Mouse (Mus musculus) embryonic facial prominence, embryonic 11.5 days (tissue): ENCODE measurements at regions not wholly inside any gene's neighbourhood (a gene's known extent, or its start where the extent isn't known, plus 50 kb on each side); places are given as distances from the start of the nearest gene placed in this dataset.

Source experiments
- ATAC-seq: fragments of 200-750 bp; cut with Nextera tagmentation; replicated peaks from 2 replicates; pipeline ENCODE4 v1.8.0; 2017; ENCODE audit warnings: low read depth; ENCODE audit not compliant: insufficient number of reproducible peaks, low FRiP score, low TSS enrichment
- DNase-seq: peaks from one replicate; pipeline ENCODE4 v3.0.0-alpha.2; 2015; ENCODE audit warnings: low spot score
- H3K27ac ChIP-seq: fragments of 300-500 bp; sonication (generic); replicated peaks from 2 replicates; pipeline ENCODE4 v1.5.1; 2014; ENCODE audit warnings: mild to moderate bottlenecking, low read depth, low read length, control low read depth
- H3K27me3 ChIP-seq: fragments of 300-500 bp; sonication (generic); 2 replicates; pipeline ENCODE4 v1.6.1; 2014; ENCODE audit warnings: mild to moderate bottlenecking, low read length, moderate library complexity, mixed read lengths; ENCODE audit not compliant: control insufficient read depth, insufficient read depth
- H3K36me3 ChIP-seq: fragments of 300-500 bp; sonication (generic); replicated peaks from 2 replicates; pipeline ENCODE4 v1.6.1; 2014; ENCODE audit warnings: low read depth, mild to moderate bottlenecking, low read length, moderate library complexity, mixed read lengths; ENCODE audit not compliant: control insufficient read depth, insufficient read depth
- H3K4me1 ChIP-seq: fragments of 300-500 bp; sonication (generic); 2 replicates; pipeline ENCODE4 v1.6.1; 2014; ENCODE audit warnings: low read length, mixed read lengths; ENCODE audit not compliant: control insufficient read depth, insufficient read depth
- H3K4me2 ChIP-seq: fragments of 300-500 bp; sonication (generic); 2 replicates; pipeline ENCODE4 v1.6.1; 2014; ENCODE audit warnings: low read depth, mild to moderate bottlenecking, control low read depth, low read length, moderate library complexity
- H3K4me3 ChIP-seq: fragments of 300-500 bp; sonication (generic); 2 replicates; pipeline ENCODE4 v1.5.1; 2014; ENCODE audit warnings: low read depth, low read length, control low read depth
- H3K9ac ChIP-seq: fragments of 300-500 bp; sonication (generic); replicated peaks from 2 replicates; pipeline ENCODE4 v1.6.1; 2014; ENCODE audit warnings: mild to moderate bottlenecking, control low read depth, low read length
- H3K9me3 ChIP-seq: fragments of 300-500 bp; sonication (generic); replicated peaks from 2 replicates; pipeline ENCODE4 v1.6.1; 2016; ENCODE audit warnings: mild to moderate bottlenecking, low read length, inconsistent platforms, mixed read lengths; ENCODE audit not compliant: control insufficient read depth
- WGBS: fragments of 180-500 bp; shearing (Covaris S2); extraction: QIAGEN DNeasy Blood & Tissue Kit; methylation state at CpG from one replicate; pipeline ENCODE4 v1.1.7; 2014; 5-methylcytosine and 5-hydroxymethylcytosine counted together

DNA sequence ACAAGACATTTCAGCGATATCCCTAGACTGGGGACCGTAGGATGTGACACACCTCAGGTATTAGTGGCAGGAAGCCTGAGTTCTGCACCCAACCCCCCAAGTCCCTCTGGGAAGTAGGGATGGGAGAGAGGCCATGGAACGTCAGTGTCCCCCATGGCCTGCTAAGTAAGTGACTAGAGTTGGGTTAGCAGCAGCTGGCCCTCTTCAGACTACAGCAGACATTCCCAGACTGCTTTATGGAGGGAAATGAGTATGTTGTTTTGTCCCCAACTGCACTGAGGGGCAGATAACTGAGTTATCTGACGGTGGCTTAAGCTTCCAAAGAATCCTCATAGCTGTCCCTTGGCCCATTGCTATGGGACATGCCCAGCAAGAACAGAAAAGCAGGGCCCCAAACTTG is 114.8 kb downstream of the Pdgfra start:
- Histone ChIP-seq H3K4me3 (no peak overlapping the region), H3K9ac (no peak overlapping the region), H3K27me3 (no peaks in the 10 kb centered on the region), H3K36me3 (no peaks in the 10 kb centered on the region), H3K9me3 (no peaks in the 10 kb centered on the region), H3K4me2 (no peak overlapping the region), H3K27ac (no peak overlapping the region), H3K4me1 (no peaks in the 10 kb centered on the region)
- ATAC-seq (no peak), DNase-seq (no peak)
- 82% methylated on average over 4 of the region's 4 CpGs for WGBS

DNA sequence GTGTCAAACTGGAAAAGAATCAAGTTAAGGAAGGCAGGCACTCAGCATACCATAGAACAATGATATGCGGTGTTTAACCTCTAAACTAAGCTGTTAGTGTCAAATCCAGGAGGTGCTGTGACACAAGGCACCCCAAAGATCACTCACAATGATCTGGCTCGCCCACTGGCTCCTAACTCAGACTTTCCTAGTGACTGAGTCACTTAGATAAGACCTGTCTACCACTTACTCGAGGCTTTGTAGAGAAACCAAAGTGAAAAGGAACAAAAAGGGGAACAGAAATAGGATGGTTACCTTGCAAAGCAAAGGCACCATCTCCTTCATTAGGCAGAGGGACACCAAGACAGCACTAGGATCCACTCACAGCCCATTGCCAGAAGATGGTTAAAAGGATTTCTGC is 115.7 kb downstream of the Pdgfra start:
- H3K9ac ChIP-seq, result no peak overlapping the region
- no peak overlapping the region for H3K4me2 ChIP-seq
- 78% methylated on average over 3 of the region's 3 CpGs for WGBS
- no peaks in the 10 kb centered on the region for H3K4me1 ChIP-seq
- H3K27ac ChIP-seq, result no peak overlapping the region
- no peaks in the 10 kb centered on the region for H3K36me3 ChIP-seq
- no peak overlapping the region for H3K4me3 ChIP-seq
- no peaks in the 10 kb centered on the region for H3K9me3 ChIP-seq
- no peak for ATAC-seq
- H3K27me3 ChIP-seq, result no peaks in the 10 kb centered on the region
- no peak for DNase-seq

GRCm38 (mm10) chr5:75278041-75278440 is 125.9 kb downstream of the Pdgfra start:
- no peak overlapping the region for H3K9ac ChIP-seq
- H3K4me1 ChIP-seq, result no peaks in the 10 kb centered on the region
- H3K4me3 ChIP-seq, result no peak overlapping the region
- 87% methylated on average over 3 of the region's 3 CpGs for WGBS
- H3K27ac ChIP-seq, result no peak overlapping the region
- H3K36me3 ChIP-seq, result no peaks in the 10 kb centered on the region
- H3K4me2 ChIP-seq, result no peak overlapping the region
- no peaks in the 10 kb centered on the region for H3K27me3 ChIP-seq
- H3K9me3 ChIP-seq, result no peaks in the 10 kb centered on the region
- no peak for DNase-seq
- no peak for ATAC-seq

DNA sequence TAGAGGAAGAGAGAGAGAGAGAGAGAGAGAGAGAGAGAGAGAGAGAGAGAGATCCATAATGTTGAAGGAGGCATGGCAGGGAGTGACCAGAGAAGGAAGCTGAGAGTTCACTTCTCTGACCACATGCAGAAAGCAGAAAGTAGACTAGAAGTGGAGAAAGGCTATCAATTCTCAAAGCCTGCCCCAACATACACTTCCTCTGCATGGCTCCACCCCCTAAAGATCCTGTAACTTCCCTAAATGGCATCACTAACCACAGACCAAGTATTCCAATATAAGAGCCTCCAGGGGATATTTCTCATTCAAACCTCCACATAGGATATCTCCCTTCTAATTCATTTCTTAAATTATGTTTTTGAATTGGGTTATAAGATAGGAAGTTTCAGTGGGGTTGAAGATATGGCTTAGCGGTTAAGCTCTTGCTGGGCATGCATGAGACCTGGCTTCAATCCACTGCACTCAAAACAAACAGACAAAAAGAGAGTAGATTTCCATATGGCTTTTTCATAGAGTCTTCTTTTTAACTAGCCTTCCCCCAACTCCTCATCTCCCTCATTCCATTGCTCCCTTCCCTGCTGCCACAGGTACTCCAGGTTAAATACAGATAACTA is 127.6 kb downstream of the Pdgfra start:
- Histone ChIP-seq H3K36me3 (no peaks in the 10 kb centered on the region), H3K27ac (no peak overlapping the region), H3K4me2 (no peak overlapping the region), H3K27me3 (no peaks in the 10 kb centered on the region), H3K9me3 (no peaks in the 10 kb centered on the region), H3K4me3 (no peak overlapping the region), H3K9ac (no peak overlapping the region), H3K4me1 (no peaks in the 10 kb centered on the region)
- 88% methylated on average over 1 of the region's 1 CpGs for WGBS
- ATAC-seq (no peak), DNase-seq (no peak)

- Histone ChIP-seq H3K4me3 (no peak overlapping the region), H3K4me2 (no peak overlapping the region), H3K27ac (no peak overlapping the region), H3K9ac (no peak overlapping the region), H3K9me3 (no peaks in the 10 kb centered on the region), H3K36me3 (no peaks in the 10 kb centered on the region), H3K27me3 (no peaks in the 10 kb centered on the region), H3K4me1 (no peaks in the 10 kb centered on the region)
- ATAC-seq (no peak), DNase-seq (no peak)
- 83% methylated on average over 3 of the region's 3 CpGs for WGBS
Measured at GRCm38 (mm10) chr5:75280698-75281097, 128.6 kb downstream of the Pdgfra start.

DNA sequence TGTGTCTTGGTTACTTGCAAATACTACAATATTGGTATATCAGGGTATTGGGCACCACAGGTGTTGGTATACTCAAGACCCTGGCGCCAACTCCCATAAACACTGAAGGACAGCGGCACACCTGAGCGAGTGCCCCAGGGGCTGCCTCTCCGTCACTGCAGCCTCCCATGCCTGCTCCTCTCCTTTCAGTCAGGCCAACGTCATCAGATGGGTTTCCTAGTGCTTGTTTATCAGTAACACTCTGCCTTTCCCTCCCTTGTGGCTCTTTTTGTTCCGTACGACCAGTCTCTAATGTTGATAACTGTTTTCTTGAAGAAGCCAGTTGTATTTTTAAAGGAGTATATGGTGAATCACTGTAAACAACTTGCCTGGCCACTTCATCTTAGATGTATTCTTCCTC is 129.4 kb downstream of the Pdgfra start:
- Histone ChIP-seq H3K27me3 (0 out of 2 replicates have a peak, but pooled peaks cover 3% of the 10 kb centered on the region), H3K9me3 (no peaks in the 10 kb centered on the region), H3K4me3 (no peak overlapping the region), H3K9ac (no peak overlapping the region), H3K4me2 (no peak overlapping the region), H3K4me1 (no peaks in the 10 kb centered on the region), H3K36me3 (no peaks in the 10 kb centered on the region), H3K27ac (no peak overlapping the region)
- DNase-seq (no peak), ATAC-seq (no peak)
- WGBS, result 91% methylated on average over 7 of the region's 7 CpGs

GRCm38 (mm10) chr5:75282617-75283016 is 130.5 kb downstream of the Pdgfra start:
- Histone ChIP-seq H3K4me2 (no peak overlapping the region), H3K9me3 (no peaks in the 10 kb centered on the region), H3K4me1 (no peaks in the 10 kb centered on the region), H3K27ac (no peak overlapping the region), H3K27me3 (0 out of 2 replicates have a peak, but pooled peaks cover 3% of the 10 kb centered on the region), H3K36me3 (no peaks in the 10 kb centered on the region), H3K4me3 (no peak overlapping the region), H3K9ac (no peak overlapping the region)
- ATAC-seq, result no peak
- 56% methylated on average over 4 of the region's 4 CpGs for WGBS
- no peak for DNase-seq

- 0 out of 2 replicates have a peak, but pooled peaks cover 3% of the 10 kb centered on the region for H3K27me3 ChIP-seq
- WGBS, result 85% methylated on average over 5 of the region's 5 CpGs
- DNase-seq (no peak), ATAC-seq (no peak)
- no peaks in the 10 kb centered on the region for H3K9me3 ChIP-seq
- no peak overlapping the region for H3K9ac ChIP-seq
- no peaks in the 10 kb centered on the region for H3K4me1 ChIP-seq
- no peak overlapping the region for H3K4me3 ChIP-seq
- H3K27ac ChIP-seq, result no peak overlapping the region
- no peaks in the 10 kb centered on the region for H3K36me3 ChIP-seq
- H3K4me2 ChIP-seq, result no peak overlapping the region
Measured at GRCm38 (mm10) chr5:75283841-75284240, 131.7 kb downstream of the Pdgfra start.
